Mouse (Mus musculus): ENCODE measurements around the gene Olfr53. TPM values are rescaled to one million over a fixed set of nuclear protein-coding genes. Genes with fewer than 3 reads are reported as not detected.

Gene Olfr53
- polyA plus RNA-seq (2012; rRNA removed): not detected in 2 replicates

GRCm38 (mm10) chr7:140646152-140646551 is at the start of gene Olfr53:
Gene Olfr53 (plus strand): TSS chr7:140646452.

GRCm38 (mm10) chr7:140600969-140601368 is 45.3 kb upstream of the Olfr53 start, which contains the start of gene Olfr46:
Gene Olfr46 (plus strand): TSS chr7:140601269.

GRCm38 (mm10) chr7:140628670-140629069 is 17.6 kb upstream of the Olfr53 start, which contains the start of gene Olfr61:
Gene Olfr61 (plus strand): TSS chr7:140628970.

GRCm38 (mm10) chr7:140659630-140660029 is 13.4 kb downstream of the Olfr53 start, which contains the start of gene Olfr539:
Gene Olfr539 (plus strand): TSS chr7:140659930.

GRCm38 (mm10) chr7:140681651-140682050 is 35.4 kb downstream of the Olfr53 start, which contains the start of gene Olfr45:
Gene Olfr45 (plus strand): TSS chr7:140681951.

GRCm38 (mm10) chr7:140696967-140697366 is 50.7 kb downstream of the Olfr53 start, which contains the start of gene Olfr541:
Gene Olfr541 (plus strand): TSS chr7:140697267.

Other genes starting within 250 kb of the Olfr53 start
- gene Olfr531, start 243.5 kb upstream of the Olfr53 start, polyA plus RNA-seq (2012; rRNA removed): not detected in 2 replicates
- gene Olfr532, start 224.8 kb upstream of the Olfr53 start, polyA plus RNA-seq (2012; rRNA removed): not detected in 2 replicates
- not detected in 2 replicates for gene Olfr533, start 183.1 kb upstream of the Olfr53 start, polyA plus RNA-seq (2012; rRNA removed)
- gene Olfr535, start 162.2 kb upstream of the Olfr53 start, polyA plus RNA-seq (2012; rRNA removed): not detected in 2 replicates
- not detected in 2 replicates for gene Olfr536, start 139.1 kb upstream of the Olfr53 start, polyA plus RNA-seq (2012; rRNA removed)
- gene Olfr538, start 78.6 kb upstream of the Olfr53 start, polyA plus RNA-seq (2012; rRNA removed): not detected in 2 replicates
- not detected in 2 replicates for gene Olfr46, start 45.2 kb upstream of the Olfr53 start, polyA plus RNA-seq (2012; rRNA removed)
- gene Olfr61, start 17.5 kb upstream of the Olfr53 start, polyA plus RNA-seq (2012; rRNA removed): not detected in 2 replicates
- not detected in 2 replicates for gene Olfr539, start 13.5 kb downstream of the Olfr53 start, polyA plus RNA-seq (2012; rRNA removed)
- not detected in 2 replicates for gene Olfr45, start 35.5 kb downstream of the Olfr53 start, polyA plus RNA-seq (2012; rRNA removed)
- not detected in 2 replicates for gene Olfr541, start 50.8 kb downstream of the Olfr53 start, polyA plus RNA-seq (2012; rRNA removed)
- gene Cyp2e1, start 117.3 kb downstream of the Olfr53 start, polyA plus RNA-seq (2012; rRNA removed): 0.06 and 0.07 TPM in 2 replicates
- 0.05 and 0.12 TPM in 2 replicates for gene Syce1, start 141.4 kb downstream of the Olfr53 start, polyA plus RNA-seq (2012; rRNA removed)
- gene Zfp941, start 175.7 kb downstream of the Olfr53 start, polyA plus RNA-seq (2012; rRNA removed): 0.11 and 0.14 TPM in 2 replicates
- gene Urah, start 188.6 kb downstream of the Olfr53 start, polyA plus RNA-seq (2012; rRNA removed): 7.3 and 8.3 TPM in 2 replicates
- gene Scgb1c1, start 199.1 kb downstream of the Olfr53 start, polyA plus RNA-seq (2012; rRNA removed): not detected in 2 replicates
- gene Odf3, start 201.4 kb downstream of the Olfr53 start, polyA plus RNA-seq (2012; rRNA removed): not detected in 2 replicates
- gene Gm45785, start 209.9 kb downstream of the Olfr53 start, polyA plus RNA-seq (2012; rRNA removed): not detected in 2 replicates
- gene Ric8a, start 210.5 kb downstream of the Olfr53 start, polyA plus RNA-seq (2012; rRNA removed): 14.7 and 15.6 TPM in 2 replicates
- gene Bet1l, start 211.1 kb downstream of the Olfr53 start, polyA plus RNA-seq (2012; rRNA removed): 10.5 and 11.7 TPM in 2 replicates
- gene Psmd13, start 235.5 kb downstream of the Olfr53 start, polyA plus RNA-seq (2012; rRNA removed): 50.0 and 57.2 TPM in 2 replicates
- gene Sirt3, start 235.9 kb downstream of the Olfr53 start, polyA plus RNA-seq (2012; rRNA removed): 12.5 and 15.1 TPM in 2 replicates

All from liver, embryonic 14 days (tissue).